Mouse (Mus musculus) CD8-positive naive resting alpha-beta T cell, adult 2 months (primary cell): ENCODE results near the gene Ercc5.

Experiments used
- DNase-seq, 2 experiments: peaks; one replicate each; pipeline ENCODE4 v3.0.0; 2022; ENCODE audit warnings: low read depth in 2 of 2, low spot score in 2 of 2

Gene Ercc5

DNA sequence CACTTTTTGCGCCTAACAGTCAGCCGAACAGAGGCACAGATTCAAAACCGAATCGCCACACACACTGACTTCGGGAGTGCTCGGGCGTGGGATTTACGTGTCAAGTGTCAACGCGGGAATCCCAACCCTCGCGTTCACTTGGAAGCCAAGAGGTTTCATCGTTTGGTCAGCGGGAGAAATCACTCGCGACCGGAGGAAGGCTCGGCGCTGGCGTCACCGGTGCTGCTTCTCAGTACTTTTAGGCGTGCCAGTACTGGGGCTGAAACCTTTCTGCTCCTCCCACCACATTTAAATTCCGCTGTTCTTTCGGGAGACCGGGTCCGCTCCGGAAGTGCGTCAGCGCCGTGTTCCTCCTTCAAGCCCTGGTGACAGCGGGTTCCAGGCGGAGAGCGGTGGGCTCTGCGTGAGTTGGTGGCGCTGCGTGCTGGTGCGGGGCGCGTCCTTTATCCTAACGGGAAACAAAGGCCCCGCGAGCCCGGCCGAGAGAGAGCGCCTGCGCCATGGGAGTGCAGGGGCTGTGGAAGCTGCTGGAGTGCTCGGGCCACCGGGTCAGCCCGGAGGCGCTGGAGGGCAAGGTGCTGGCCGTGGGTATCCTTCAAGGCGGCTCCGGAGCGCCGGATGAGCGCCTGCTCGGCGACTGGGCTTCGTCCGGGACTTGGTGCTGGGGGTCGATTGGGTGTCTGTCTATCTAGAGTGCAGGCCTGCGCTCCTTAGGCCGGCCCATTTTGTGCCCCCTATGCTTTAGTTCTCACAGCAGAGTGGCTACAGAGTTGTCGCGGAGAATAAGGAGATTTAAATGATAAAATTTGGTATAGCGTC is at the start of gene Ercc5:
Gene Ercc5, plus strand, starts transcription at position 182 of the 819 bp plus-strand sequence.
- DNase-seq, result peak; percentile 76 to 80

DNA sequence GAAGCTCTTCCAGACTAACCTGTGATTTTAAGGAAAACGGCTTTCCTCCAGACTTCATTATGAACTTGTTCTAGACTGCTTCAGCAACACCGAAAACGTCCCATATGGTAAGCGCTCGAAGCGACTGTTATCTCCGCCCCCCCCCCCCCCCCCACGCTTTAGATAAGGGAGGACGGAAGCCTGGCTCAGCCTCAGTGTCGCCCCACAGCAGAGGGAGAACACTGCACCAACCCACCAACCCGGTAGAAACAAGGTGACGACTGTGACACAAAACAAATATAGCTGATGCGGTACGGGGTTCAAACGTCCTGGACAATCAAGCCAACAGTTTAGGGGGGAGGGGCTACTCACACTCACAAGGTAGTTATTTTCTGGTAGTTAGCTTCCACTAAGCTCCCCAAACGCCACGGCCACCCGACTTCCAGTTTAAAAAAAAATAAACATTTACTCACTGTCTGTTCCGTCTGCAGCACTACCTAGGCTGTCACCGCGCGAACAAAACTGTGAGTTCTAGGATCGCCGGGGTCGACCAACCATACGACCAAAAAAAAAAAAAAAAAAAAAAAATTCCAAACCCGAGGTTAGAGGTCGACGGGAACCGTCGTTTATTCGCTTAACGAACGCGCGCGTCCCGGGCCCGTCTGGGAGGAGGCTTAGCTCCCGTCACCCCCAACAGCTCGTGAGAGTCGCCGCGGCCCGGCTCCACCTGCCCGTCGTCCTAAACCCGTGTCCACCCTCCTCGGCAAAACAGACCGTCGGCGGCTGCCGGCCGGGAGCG is 45.9 kb upstream of the Ercc5 start:
- DNase-seq, result peak; percentile 43 to 59

DNA sequence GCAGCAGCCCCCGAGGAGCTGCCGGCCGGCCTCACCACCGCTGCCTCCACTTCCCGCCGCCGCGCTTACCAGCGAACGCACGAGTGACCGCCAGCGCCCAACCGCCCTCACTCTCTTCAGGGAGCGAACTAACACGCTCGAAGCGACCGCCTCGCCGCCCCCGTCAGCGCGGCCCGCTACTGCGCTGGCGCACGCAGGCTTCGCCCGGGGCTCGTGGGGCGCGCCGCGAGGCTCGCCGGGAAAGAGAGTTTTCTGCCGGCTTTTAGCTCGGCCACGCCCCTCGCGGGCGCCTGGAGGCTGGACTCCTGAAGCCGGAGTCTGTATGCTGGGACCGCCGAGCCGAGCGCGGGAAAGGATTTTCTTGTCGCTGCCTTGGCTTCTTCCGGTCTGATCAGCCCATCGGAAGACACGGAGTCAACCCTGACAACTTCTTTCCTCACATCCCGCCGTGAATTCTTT is 45.3 kb upstream of the Ercc5 start, which contains the start of gene Tex30:
Gene Tex30, minus strand, starts transcription at position 183 of the 459 bp plus-strand sequence.
- peak; percentile 84 to 85 for DNase-seq

- DNase-seq, result no peak
These were observed 44.6 kb upstream of the Ercc5 start for GRCm38 (mm10) chr1:44102939-44103338.

- no peak for DNase-seq
These were observed 30.0 kb upstream of the Ercc5 start for GRCm38 (mm10) chr1:44117571-44117970.

GRCm38 (mm10) chr1:44118239-44119054 is 29.1 kb upstream of the Ercc5 start, which contains the start of the genes Kdelc1 and Bivm:
Gene Kdelc1, minus strand, starts transcription at chr1:44118808.
Gene Bivm, plus strand, starts transcription at chr1:44118957.
- peak; percentile 56 to 61 for DNase-seq

- DNase-seq, result peak; percentile 28 to 41
These were observed 28.1 kb upstream of the Ercc5 start for GRCm38 (mm10) chr1:44119201-44120073.

GRCm38 (mm10) chr1:44120074-44120406 is 27.5 kb upstream of the Ercc5 start:
- DNase-seq, result no peak

GRCm38 (mm10) chr1:44122256-44122655 is 25.3 kb upstream of the Ercc5 start:
- DNase-seq, result peak; percentile 18 to 36

DNA sequence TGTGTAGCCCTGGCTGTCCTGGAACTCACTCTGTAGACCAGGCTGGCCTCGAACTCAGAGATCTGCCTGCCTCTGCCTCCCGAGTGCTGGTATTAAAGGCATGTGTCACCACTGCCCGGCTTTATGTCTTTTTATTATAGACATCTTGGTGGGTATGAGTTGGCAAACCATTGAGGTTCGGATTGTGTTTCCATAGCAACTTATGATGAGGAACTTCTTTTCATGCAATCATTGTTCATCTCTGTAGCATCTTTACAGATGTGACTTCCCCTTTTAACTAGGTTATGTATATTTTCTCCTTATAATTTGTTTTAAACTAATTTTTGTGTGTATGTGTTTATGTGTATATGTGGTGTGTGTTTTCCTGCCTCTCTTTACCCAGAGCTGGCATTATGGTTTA is 22.0 kb upstream of the Ercc5 start:
- DNase-seq, result no peak

- DNase-seq, result no peak
These were observed 17.5 kb upstream of the Ercc5 start for GRCm38 (mm10) chr1:44129929-44130581.

DNA sequence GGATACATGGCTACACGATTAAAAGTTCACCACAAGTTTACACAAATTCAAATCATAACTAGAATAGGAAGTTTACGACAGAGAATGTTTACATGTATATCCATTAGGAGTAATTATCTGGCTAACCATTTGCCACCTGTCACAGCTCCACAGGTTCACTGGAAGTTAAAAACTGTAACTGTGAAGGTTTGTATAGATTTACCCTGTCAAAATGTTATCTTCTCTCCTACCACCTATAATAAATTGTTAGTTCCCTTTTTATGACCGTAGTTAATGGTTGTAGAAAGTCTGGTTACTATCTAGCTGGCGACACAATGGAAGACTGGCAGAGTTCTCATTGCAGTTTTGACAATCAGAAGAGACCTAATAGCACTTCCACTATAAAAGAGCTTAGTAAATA is 7.3 kb upstream of the Ercc5 start:
- no peak for DNase-seq

GRCm38 (mm10) chr1:44142747-44143146 is 4.8 kb upstream of the Ercc5 start:
- DNase-seq, result no peak

DNA sequence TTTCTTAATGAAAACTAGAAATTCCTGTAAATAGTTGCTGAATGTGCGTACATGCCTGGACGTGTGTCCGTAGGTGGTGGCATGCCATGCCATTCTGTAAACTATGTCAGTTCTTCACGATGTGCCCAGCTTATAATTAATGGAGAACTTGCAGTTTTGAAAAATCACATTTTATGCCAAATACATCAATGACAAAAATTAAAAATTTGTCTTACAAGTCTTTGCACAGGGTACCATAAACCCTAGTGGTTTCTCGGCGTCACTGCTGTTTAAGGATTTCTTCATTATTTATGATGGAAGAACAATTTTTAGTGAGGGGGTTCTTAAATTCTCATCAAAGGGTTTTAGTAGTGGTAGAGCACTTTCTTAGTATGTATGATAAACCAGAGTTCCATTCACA is 1.2 kb downstream of the Ercc5 start:
- DNase-seq, result no peak

DNA sequence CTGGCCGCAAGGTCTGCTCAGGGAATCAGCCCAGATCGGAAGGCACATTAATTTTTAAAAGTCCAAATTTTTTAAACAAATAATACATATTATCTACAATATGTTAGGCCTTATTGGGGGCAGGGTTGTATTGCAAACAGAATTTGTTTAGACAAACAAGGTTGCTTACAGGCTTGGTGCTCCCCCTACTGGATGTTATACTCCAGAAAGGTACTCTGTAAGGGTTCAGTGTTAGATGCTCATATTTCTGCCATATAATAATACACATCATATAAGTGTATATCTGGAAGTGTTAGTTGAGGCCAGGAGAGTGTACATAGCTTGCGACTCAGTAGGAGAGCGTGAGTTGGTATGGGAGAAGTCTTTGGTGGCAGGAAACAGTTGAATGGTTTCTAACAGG is 7.7 kb downstream of the Ercc5 start:
- no peak for DNase-seq

DNA sequence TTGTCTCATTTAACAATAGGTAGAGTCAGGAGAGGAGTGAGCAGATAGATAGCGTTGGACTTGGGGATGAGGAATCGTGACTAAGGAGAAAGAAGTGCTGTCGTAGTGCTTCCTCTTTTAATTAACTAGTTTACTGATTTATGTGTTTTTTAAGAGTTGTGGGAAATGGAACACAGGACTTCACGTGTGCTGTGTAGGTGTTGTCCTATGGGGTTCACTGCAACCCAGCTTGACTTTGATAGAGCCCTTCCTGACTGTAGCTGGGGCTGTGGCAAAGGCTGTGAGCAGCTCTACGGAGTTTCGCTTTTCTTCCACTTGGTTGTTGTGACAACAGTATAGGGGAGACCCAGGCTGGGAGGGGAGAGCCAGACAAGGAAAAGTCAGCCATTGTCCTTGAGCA is 10.8 kb downstream of the Ercc5 start:
- DNase-seq, result no peak

DNA sequence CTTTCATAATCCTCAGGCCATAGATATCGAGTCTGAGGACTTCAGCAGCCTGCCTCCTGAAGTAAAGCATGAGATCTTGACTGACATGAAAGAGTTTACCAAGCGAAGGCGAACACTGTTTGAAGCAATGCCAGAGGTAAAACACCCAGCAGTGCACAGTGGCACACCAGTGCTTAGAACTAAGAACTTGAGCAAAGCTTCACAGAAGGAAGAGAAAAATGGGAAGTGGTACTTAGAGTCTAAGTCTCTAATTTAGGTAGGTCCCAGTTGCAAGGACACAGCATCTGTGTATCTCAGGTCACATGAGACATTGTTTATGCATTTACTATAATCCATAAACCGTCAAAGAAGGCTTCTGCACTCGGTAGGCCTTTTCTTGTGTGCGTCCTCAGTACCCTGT is 14.3 kb downstream of the Ercc5 start:
- DNase-seq, result no peak

- no peak for DNase-seq
These were observed 14.8 kb downstream of the Ercc5 start for GRCm38 (mm10) chr1:44162389-44162788.

GRCm38 (mm10) chr1:44167859-44168383 is 20.4 kb downstream of the Ercc5 start:
- no peak for DNase-seq
